Mouse (Mus musculus) thymus, postnatal 14 days (tissue): Measurements from ENCODE around the gene Exoc6.

Source experiments
- DNase-seq: peaks from one replicate; pipeline ENCODE4 v3.0.0; 2021

Gene Exoc6

DNA sequence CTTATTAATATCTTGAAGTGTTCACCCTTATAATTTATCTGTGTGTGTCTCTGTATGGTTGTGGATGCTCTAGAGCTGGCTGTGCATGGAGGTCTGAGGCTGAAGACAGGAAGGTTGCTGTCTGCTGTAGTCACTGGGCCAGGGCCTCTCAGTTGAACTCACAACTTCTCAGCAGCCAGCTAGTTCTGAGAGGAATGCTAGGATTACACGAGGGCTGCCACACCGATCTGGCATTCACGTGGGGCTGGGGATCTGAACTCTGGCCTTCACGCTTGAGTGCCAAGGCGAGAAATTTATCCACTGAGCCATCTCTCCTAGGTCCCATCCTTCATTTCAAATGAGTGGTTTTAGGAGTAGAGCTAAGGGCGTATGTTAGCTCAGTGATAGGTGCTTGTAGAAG, 30.2 kb downstream of the Exoc6 start:
- no peak for DNase-seq

DNA sequence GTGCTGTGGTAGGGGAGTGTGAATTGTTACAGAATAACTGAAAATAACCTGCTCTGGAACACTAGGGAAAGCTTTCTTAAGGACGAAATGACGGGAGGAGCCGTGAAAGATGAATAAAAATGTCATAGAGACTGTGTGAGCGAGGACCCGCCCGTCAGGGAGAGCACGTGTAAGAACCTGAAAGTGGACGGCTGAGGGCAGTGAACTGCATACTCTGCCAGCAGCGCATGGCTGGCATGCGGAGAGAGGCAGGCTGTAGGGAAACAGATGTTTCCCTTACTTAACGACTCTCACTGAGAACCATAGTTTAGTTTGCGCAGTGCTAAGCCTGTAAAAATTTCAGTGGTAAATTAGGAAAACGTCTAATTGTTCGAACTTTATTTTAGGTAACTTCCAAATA, 35.0 kb downstream of the Exoc6 start:
- no peak for DNase-seq

DNA sequence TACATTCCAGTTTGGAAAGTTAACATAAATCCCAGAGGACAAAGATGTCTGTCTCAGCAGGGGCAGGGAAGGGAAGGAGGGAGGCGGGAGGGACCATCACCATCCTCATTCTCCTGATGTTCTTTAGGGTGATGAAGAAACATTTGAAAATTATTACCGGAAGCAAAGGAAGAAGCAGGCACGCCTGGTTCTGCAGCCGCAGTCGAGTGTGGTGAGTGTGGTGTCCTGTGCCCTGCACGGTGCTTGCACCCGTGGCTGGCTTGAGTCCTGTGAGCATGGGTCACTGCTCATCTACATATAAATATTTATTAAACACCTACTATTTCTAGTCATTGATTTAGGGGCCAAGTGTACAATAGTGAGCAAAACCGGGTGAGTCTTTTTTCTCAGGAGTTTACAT, 35.5 kb downstream of the Exoc6 start:
- no peak for DNase-seq

DNA sequence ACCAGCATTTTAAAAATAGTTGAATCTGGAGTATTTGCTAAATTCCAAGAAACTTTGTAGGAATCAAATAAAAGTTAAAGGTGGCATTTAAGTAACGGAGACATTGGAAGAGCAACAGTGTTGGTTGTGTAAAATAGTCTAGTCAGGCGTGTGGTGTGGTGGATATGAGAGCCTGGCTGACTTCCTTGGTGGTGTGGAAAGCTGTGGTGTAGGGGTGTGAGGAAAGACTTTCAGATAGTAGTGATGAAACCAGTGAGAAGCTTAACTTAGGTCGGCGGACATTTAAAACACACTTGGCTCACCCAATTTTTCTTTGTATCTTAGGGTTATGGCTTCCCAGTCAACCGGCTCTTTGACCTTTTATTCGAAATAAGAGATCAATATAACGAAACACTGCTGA, 40.3 kb downstream of the Exoc6 start:
- DNase-seq, result no peak

DNA sequence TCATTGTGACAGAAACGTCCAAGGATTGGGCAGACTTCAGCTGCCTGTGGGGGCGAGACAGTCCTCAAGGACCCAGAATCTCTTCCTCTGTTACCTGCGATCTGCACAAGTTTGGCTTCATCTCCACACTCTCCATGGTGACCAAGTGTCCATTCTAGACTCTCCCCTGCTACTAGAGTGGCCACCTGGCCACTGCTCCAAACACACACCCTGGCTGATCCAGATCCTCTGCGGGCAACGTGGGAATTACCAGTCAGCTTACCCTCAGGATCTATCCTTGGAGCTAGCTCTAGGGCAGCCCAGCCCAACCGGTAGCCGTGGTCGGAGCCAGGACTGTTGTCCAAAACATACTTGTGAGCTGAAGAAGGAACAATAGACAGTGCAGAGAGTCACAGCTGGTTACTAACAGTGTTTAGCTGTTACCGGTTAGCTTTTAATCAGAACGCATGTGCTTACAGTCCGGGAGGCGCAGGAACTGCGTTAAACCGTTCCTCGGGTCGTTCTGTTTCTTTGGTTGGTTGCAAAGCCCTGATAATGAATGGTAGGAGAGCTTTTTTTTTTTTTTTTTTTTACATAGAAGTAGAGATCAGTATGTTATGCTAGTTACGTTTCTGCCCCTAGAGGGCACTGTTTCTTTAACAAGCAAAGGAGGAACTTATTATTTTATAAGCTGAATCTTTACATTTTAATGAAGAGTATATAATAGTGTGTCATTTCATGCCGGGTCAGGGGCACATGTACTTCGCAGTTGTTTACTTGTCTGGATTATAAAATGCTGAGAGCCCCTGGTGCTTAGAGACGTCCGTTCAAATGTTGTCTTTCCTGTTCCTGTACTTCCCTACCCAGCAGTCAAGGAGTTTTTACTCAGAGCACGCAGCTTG, 52.0 kb downstream of the Exoc6 start:
- DNase-seq, result peak; percentile 30

DNA sequence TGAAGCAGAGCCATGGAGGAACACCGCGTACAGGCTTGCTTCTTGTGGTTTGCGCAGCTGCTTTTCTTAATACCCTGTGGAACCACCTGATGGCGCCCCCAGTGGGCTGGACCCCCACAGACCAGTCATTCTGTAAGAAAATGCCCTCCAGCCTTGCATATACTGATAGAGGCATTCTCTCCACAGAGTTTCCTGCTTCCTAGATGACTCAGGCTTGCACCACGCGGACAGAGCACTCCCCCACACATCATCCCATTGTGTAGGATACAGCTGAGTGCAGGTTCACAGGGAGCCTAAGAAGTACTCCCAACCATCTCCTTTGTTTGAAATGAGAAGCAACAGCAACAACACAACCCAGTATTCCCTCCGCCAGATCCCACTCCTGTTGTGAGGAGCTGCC, 59.8 kb downstream of the Exoc6 start:
- DNase-seq, result no peak

DNA sequence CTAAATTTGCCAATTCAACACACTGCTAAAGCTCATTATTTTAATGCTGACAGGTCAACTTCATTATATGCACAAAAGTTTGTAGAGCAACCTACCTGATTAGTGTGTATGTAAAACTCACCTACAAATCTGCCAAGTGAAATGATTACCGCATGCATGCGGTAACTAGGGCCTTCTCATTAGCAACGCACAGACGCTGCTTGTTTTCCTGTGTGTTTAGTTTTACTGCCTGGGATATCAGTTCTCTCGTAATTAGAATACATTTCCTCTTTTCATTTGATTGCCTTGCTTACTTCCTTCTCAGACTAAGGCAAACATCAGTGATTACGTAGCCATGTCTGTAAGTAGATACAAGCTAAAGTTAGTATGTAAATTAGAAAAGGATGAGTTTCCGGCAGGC, 62.7 kb downstream of the Exoc6 start:
- DNase-seq, result no peak

DNA sequence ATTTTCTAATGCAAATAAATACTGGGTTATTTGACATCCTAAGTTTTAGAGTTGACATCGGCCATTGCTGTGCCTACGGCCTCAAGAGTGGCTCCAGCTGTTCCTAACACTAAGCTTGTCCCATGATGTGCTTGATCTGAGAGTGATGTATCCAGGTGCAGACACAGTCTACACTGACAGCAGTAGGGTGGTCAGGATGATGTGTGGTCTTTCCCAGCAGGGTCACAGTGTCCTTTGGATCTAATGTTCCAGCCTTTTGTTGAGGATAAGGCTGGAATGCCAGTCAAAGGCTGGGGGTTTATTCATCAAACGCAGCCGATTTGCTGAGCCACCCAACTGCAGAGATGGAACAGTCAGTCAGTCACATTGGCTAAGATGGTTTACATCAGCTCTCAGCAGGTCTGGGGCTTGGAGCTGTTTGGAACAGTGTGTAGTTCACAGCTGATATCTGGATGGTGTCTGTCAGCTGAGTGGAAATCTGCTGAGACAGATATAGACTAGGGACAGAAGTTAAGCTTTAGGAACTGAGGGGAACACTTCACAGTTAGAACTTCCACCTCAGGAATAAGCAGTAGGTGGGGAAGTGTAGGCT, 64.9 kb downstream of the Exoc6 start:
- no peak for DNase-seq

DNA sequence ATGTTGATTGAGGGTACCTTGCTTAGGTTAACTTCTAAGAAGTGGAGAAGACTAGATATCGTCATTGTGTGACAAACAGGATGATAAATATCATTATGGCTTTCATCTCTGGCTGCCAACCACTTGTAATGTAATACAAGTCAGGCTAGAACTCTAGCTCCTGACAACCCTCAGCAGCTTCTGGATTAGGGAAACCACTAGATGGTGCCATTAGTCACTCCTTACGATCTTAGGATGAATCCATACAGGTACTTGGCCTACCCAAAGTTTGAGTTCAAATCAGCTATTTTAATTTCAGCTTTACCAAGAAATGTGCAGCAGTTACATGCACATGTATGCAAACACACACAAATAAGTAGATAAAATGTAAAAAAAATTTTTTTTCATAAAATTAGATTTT, 97.8 kb downstream of the Exoc6 start:
- no peak for DNase-seq

DNA sequence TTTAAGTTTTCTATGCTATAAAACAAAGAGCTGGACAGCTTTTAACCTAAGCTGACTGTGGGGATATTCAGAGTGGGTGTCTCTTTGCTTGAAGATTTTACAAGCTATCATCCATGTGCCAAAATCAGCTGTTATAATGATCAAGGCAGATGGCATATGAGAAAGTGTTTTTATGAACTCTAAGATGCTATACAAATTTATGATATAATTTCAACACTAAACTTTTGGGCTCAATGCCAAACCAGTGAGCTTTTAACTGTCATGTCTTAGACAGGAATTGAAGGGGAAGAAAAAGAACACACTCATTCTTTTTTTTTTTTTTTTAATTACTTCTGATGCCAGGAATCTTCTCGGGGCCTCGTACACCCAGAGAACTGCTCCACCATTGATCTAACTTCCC, 100.3 kb downstream of the Exoc6 start:
- DNase-seq, result no peak

DNA sequence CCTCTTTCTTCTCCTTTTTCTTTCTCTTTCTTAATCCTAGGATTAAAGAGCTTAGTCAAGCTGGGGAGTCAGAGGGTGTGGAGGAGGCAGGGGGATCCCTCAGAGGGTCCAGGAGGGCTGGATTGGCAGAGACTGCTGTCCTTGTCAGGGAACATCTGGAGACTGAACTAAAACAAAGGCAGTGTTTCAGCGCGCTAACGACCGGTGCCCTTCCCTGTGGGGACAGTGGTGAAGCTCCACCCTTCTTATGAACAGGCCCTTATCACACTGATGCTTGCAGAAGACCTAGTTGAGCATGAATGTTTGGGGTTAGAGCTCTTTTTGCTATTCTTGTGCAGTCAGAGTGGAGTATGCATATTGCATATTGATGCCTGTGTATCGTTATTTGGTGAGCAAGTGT, 103.8 kb downstream of the Exoc6 start:
- no peak for DNase-seq

DNA sequence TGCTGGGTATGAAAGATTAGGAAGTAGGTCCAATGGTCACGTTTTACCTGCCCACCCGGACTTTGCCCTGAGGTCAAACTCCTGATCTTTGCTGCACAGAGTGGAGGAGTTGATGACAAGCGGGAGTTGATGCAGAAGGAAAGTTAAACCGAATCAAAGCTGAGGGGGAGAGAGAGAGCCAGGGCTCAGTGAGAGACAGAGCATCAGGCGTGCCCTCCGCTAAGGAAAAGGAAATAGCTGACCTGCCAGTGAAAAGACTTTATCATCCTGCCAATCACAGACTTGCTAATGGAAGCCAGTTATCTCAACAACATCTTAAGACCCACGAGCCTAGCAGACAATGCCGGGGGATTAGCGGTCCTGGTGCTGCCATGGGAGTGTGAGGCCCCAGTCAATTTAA, 106.2 kb downstream of the Exoc6 start:
- DNase-seq, result no peak

DNA sequence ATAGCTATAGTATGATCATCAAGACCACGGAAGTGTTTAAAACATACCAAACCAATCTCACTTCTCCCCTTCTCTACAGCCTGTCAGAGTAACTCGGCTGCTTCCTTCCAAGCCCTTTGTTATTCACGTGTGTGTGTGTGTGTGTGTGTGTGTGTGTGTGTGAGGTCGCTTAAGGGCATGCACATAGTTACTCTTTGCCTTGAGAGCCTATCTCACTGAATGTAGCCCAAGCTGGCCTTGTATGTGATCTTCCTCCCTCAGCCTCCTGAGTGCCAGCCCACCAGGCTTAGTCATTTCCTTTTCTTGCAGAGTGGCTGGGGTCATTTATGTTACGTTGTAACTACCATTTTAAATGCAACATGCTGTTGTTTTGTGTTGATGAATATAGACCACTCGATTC, 115.0 kb downstream of the Exoc6 start:
- no peak for DNase-seq

DNA sequence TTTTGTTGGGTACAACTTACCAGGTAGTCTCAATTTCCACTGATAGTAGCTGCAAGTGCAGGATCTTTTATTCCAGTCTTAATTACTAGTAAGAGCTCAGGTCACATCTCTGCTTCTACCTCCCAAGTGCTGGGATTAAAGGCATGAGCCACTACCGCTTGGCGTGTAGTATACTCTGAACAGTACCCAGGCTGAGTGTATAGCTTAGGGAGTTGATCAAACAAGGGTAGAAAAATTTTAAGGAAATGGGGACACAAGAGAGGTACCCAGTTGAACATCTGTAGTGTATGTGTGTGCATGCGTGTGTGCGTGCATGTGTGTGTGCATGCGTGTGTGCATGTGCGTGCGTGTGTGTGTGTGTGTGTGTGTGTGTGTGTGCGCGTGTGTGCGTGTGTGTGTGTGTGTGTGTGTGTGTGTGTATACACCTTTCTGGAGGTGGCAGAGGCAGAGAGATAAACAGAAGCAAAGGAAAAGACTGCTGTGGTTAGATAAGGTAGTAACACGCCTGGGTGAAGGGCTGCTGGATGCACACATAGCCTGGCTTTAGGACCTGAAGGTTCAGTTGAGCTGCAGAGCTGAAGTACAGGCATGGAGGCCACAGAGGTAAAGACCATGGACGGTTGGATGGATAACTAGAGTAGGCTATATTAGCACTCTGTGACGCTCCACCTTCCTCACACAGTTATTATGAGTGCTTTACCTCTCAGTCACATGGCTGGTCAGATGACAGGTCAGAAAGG, 117.8 kb downstream of the Exoc6 start:
- no peak for DNase-seq

DNA sequence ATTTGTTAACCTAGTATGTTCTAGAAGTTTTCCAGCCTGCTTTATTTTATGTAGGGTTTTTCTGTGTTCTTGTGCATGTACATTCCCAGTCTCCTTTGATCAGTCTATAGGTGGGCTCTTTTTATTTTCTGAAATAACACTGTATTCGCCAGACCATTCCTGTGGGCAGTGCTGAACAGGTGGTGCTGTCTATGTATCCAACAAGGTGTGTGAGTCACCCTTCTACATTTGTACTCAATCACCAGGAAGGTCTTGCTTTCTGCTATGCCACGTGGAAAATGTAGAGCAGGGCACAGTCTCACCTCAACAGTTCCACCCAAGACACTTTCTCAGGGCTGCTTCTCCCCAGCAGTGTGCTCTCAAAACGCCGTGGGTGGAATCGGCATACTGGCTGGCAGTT, 118.4 kb downstream of the Exoc6 start:
- no peak for DNase-seq

DNA sequence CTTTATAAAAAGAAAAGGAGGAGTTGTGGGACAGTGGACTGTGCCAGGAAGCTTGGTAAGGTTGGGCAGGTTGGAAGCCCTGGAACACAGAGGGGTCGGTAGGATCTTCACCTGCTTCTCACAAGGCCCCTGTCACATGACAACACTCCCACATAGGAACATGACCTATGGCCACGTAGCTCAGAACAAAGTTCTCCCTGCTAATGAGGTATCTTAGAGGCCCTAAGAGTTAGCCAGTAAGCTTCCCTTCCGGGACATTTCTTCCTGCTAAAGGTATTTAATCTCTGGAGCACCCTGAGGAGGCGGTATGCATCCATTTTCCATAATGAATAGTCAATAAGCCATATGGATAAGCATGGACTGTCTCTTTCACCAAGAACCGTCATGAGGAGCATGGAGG, 119.3 kb downstream of the Exoc6 start:
- DNase-seq, result no peak

DNA sequence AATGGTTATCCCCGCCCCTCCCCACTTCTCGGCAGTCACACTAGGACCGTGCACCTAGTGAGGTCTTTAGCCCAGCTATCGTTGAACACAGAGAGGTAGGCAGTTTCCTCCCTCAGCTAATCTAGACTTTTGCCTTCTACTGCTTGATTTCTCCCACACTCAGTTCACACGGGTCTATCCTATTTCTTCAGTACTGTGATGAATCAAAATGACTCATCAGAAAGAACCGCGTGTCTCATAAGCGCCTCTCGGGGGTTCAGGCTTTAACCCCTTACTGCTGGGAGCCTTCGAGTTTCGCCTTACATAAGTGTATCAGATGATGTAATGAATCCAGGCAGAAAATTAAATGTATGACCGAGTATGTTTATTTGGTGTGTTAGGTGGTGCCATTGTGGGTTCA, 123.2 kb downstream of the Exoc6 start:
- no peak for DNase-seq

DNA sequence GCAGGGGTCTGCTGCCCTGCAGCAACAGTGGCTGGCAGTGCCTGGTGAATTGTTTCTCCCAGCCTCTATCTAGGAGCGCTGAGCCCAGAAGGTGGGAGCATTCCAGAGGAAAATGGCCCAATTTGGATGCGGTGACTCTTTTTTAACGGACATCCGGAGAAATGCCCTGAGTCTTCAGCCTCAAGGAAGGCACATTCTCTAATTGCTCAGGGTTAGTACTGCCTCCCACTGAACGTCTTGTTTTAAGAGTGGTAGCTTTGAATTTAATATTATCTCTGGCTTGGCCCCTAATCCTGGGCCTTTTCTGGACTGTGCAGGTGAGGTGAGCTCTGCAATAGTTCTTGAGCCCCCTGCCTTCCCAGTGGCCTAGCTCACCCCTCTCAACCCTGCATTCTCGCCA, 135.1 kb downstream of the Exoc6 start, which contains the start of gene Cyp26c1:
Gene Cyp26c1 (plus strand): TSS at position 301 of the 400 bp plus-strand sequence.
- no peak for DNase-seq

DNA sequence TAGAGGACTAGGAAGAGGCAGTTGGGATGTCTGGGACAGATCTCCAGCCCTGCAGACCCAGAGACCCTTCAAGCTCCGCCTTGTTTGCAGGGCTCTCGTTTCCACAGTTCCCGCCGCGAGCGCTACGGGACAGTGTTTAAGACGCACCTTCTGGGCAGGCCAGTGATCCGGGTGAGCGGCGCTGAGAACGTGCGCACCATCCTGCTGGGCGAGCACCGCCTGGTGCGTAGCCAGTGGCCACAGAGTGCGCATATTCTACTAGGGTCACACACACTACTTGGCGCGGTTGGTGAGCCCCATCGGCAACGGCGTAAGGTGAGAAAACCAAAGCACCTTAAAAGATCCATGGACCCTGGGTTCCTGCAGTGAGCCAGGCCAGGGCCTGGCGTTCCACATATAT, 136.1 kb downstream of the Exoc6 start:
- DNase-seq, result no peak

DNA sequence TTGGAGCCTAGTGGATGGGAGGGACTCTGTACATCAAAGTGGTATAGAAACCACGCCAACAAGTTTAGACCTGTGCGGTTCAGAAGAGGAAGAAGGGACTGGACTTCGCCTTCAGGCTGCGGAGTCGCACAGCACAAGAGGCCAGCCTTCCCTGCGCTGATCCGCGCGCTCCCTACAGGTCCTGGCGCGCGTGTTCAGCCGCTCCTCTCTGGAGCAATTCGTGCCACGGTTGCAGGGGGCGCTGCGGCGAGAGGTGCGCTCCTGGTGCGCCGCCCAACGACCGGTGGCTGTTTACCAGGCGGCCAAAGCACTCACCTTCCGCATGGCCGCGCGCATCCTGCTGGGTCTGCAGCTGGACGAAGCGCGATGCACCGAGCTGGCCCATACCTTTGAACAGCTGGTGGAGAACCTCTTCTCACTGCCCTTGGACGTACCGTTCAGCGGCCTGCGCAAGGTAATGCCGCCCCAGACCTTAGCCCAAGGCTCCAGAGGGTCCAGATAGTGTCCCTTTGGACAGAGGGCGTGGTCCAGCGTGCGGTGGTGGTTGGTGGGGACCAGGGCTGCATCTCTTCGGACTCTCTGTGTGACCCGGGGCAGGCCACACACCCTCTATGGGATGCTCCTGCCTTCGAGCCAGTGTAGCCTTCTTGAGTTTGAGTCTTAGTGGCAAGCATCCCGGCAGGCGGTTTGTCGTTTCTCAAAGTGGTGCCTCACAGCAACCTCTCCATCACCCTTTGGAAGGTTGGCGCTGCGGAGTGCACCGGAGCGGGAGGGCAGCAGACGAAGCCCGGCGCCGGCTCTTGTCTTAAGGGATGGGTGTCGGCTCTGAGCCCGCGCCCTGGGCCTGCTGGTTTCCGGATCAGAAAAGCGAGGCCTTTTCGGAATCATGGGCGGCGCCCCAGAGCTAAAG, 137.0 kb downstream of the Exoc6 start:
- no peak for DNase-seq

DNA sequence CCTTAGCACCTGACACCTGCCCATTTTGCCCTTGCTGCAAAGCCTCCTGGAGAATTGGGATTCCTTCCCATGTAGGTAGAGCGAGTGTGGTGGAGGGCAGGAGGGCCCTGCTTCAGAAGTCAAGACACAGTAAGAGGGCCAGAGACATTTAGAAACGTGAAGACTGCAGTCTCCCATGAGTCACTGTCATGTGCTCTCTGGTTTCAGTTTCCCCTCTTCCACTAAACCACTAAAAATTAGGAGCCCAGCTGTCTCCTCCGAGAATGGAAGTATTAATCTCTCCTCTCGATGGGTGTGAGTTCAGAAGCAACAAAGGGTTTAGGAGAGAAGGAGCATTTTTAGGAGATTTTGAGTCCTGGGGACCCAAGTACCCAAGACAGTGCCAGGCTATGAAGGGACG, 139.3 kb downstream of the Exoc6 start:
- no peak for DNase-seq

DNA sequence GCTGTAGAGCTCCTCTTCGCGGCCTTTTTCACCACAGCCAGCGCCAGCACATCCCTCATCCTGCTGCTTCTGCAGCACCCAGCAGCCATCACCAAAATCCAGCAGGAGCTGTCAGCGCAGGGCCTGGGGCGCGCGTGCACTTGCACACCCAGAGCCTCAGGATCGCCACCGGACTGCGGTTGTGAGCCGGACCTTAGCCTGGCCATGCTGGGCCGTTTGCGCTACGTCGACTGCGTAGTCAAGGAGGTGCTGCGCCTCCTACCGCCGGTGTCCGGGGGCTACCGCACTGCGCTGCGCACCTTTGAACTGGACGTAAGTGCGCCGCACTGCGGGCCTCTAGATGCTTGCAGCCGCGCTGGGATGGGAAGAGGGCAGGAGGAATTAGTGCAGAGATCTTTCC, 140.5 kb downstream of the Exoc6 start:
- no peak for DNase-seq

DNA sequence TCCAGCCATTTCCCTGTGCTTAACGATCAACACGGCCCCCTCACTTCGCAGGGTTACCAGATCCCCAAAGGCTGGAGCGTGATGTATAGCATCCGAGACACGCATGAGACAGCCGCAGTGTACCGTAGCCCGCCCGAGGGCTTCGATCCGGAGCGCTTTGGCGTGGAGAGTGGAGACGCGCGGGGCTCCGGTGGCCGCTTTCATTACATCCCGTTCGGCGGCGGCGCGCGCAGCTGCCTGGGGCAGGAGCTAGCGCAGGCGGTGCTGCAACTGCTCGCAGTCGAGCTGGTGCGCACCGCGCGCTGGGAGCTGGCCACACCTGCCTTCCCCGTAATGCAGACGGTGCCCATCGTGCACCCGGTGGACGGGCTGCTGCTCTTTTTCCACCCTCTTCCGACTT, 142.7 kb downstream of the Exoc6 start:
- DNase-seq, result no peak
